Mouse (Mus musculus): Measurements from ENCODE around the gene Clcn1. TPM values are rescaled to one million over a fixed set of nuclear protein-coding genes. Genes with fewer than 3 reads are reported as not detected.

Clcn1 gene
- polyA plus RNA-seq, 2 experiments, result 0.61 to 1.9 TPM

GRCm38 (mm10) chr6:42324482-42325267, 38.2 kb downstream of the Clcn1 start, which contains the start of gene Fam131b:
TSS of gene Fam131b (minus strand) at chr6:42324643.
- Histone ChIP-seq H3K4me2 (replicated peaks; ENCODE audit: low read depth, low read length, severe bottlenecking) (peak within 1 kb of the TSS; percentile 97), H3K9ac (ENCODE audit: low read depth, low read length, severe bottlenecking) (peak within 1 kb of the TSS; percentile 62), H3K27ac (replicated peaks; ENCODE audit: low read depth, low read length) (no peak within 1 kb of the TSS), H3K4me3 (replicated peaks; ENCODE audit: low read length) (peak within 1 kb of the TSS; percentile 63), H3K36me3 (ENCODE audit: control insufficient read depth, insufficient read depth, low read length) (no peaks in the 10 kb centered on the region), H3K9me3 (ENCODE audit: control insufficient read depth, low read length) (no peaks in the 10 kb centered on the region), H3K27me3 (ENCODE audit: control insufficient read depth, insufficient read depth, low read length) (peaks cover 23% of the 10 kb centered on the region), H3K4me1 (ENCODE audit: control insufficient read depth, insufficient read depth, low read length) (peaks cover 5% of the 10 kb centered on the region)
- peak; percentile 77 for ATAC-seq (ENCODE audit: low FRiP score, low read depth)
- no peak for TF ChIP-seq POLR2A (IDR thresholded peaks at IDR 0.05; ENCODE audit: borderline replicate concordance, extremely low read depth, insufficient read depth, insufficient read length)
- peak; percentile 10 for DNase-seq (ENCODE audit: low spot score)
- under 1% methylated on average over 39 of the region's 68 CpGs for WGBS

DNA sequence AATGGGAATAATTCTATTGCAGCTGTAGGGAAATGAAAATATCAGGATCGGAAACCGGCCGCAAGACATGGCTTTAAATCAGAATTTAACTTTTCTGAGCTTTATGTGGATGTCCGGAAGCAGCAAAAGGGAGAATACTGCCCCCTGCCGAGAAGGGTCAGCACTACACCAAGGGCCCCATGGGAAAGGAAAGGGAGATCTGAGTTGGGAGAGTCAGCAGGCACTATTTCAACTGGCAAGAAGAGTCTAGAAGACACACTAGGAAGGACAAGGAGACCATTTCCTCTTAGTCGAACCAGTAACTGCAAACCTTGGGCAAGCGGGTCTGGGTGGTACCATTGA, 38.8 kb downstream of the Clcn1 start:
- ATAC-seq (ENCODE audit: low FRiP score, low read depth) (no peak), DNase-seq (ENCODE audit: low spot score) (peak; percentile 56)
- H3K4me2 ChIP-seq (replicated peaks; ENCODE audit: low read depth, low read length, severe bottlenecking), result peak overlapping the region; percentile 97
- no peaks in the 10 kb centered on the region for H3K36me3 ChIP-seq (ENCODE audit: control insufficient read depth, insufficient read depth, low read length)
- peak overlapping the region; percentile 63 for H3K4me3 ChIP-seq (replicated peaks; ENCODE audit: low read length)
- peak overlapping the region; percentile 62 for H3K9ac ChIP-seq (ENCODE audit: low read depth, low read length, severe bottlenecking)
- no peak for TF ChIP-seq POLR2A (IDR thresholded peaks at IDR 0.05; ENCODE audit: borderline replicate concordance, extremely low read depth, insufficient read depth, insufficient read length)
- 5% methylated on average over 7 of the region's 7 CpGs for WGBS
- H3K9me3 ChIP-seq (ENCODE audit: control insufficient read depth, low read length), result no peaks in the 10 kb centered on the region
- peaks cover 5% of the 10 kb centered on the region for H3K4me1 ChIP-seq (ENCODE audit: control insufficient read depth, insufficient read depth, low read length)
- no peak overlapping the region for H3K27ac ChIP-seq (replicated peaks; ENCODE audit: low read depth, low read length)
- peaks cover 23% of the 10 kb centered on the region for H3K27me3 ChIP-seq (ENCODE audit: control insufficient read depth, insufficient read depth, low read length)

GRCm38 (mm10) chr6:42326509-42326908, 40.0 kb downstream of the Clcn1 start:
- Histone ChIP-seq H3K9ac (ENCODE audit: low read depth, low read length, severe bottlenecking) (no peak overlapping the region), H3K4me1 (ENCODE audit: control insufficient read depth, insufficient read depth, low read length) (peaks cover 5% of the 10 kb centered on the region), H3K27ac (replicated peaks; ENCODE audit: low read depth, low read length) (no peak overlapping the region), H3K9me3 (ENCODE audit: control insufficient read depth, low read length) (no peaks in the 10 kb centered on the region), H3K36me3 (ENCODE audit: control insufficient read depth, insufficient read depth, low read length) (no peaks in the 10 kb centered on the region), H3K27me3 (ENCODE audit: control insufficient read depth, insufficient read depth, low read length) (peaks cover 23% of the 10 kb centered on the region), H3K4me3 (replicated peaks; ENCODE audit: low read length) (no peak overlapping the region), H3K4me2 (replicated peaks; ENCODE audit: low read depth, low read length, severe bottlenecking) (no peak overlapping the region)
- TF ChIP-seq POLR2A (IDR thresholded peaks at IDR 0.05; ENCODE audit: borderline replicate concordance, extremely low read depth, insufficient read depth, insufficient read length), result no peak
- DNase-seq (ENCODE audit: low spot score) (no peak), ATAC-seq (ENCODE audit: low FRiP score, low read depth) (no peak)
- 89% methylated on average over 3 of the region's 3 CpGs for WGBS

DNA sequence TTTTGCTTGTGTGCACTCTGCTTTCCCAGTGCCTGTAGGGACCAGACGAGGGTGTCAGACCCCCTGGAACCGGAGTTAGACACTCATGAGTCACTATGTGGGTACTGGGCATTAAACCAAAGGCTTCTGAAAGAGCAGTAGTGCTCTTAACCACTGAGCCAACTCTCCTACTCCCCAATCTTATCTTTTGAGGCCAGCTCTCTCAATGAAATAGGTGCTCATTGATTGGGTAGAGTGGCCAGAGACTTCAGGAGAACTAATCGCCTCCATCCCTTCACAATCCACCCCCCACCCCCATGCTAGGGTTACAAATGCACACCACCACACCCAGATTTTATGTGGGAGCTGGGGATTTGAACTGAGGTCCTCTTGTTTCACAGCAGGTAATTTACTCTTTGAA, 42.3 kb downstream of the Clcn1 start:
- Histone ChIP-seq H3K36me3 (ENCODE audit: control insufficient read depth, insufficient read depth, low read length) (no peaks in the 10 kb centered on the region), H3K27me3 (ENCODE audit: control insufficient read depth, insufficient read depth, low read length) (peaks cover 7% of the 10 kb centered on the region), H3K4me2 (replicated peaks; ENCODE audit: low read depth, low read length, severe bottlenecking) (no peak overlapping the region), H3K4me1 (ENCODE audit: control insufficient read depth, insufficient read depth, low read length) (peaks cover under 1% of the 10 kb centered on the region; the same call in 1 of the 2 replicates), H3K27ac (replicated peaks; ENCODE audit: low read depth, low read length) (no peak overlapping the region), H3K9ac (ENCODE audit: low read depth, low read length, severe bottlenecking) (no peak overlapping the region), H3K4me3 (replicated peaks; ENCODE audit: low read length) (no peak overlapping the region), H3K9me3 (ENCODE audit: control insufficient read depth, low read length) (no peaks in the 10 kb centered on the region)
- no peak for TF ChIP-seq POLR2A (IDR thresholded peaks at IDR 0.05; ENCODE audit: borderline replicate concordance, extremely low read depth, insufficient read depth, insufficient read length)
- DNase-seq (ENCODE audit: low spot score) (no peak), ATAC-seq (ENCODE audit: low FRiP score, low read depth) (no peak)
- 74% methylated on average over 3 of the region's 3 CpGs for WGBS

GRCm38 (mm10) chr6:42330216-42330615, 43.7 kb downstream of the Clcn1 start:
- Histone ChIP-seq H3K9me3 (ENCODE audit: control insufficient read depth, low read length) (no peaks in the 10 kb centered on the region), H3K4me1 (ENCODE audit: control insufficient read depth, insufficient read depth, low read length) (no peaks in the 10 kb centered on the region), H3K4me2 (replicated peaks; ENCODE audit: low read depth, low read length, severe bottlenecking) (no peak overlapping the region), H3K27ac (replicated peaks; ENCODE audit: low read depth, low read length) (no peak overlapping the region), H3K27me3 (ENCODE audit: control insufficient read depth, insufficient read depth, low read length) (no peaks in the 10 kb centered on the region), H3K36me3 (ENCODE audit: control insufficient read depth, insufficient read depth, low read length) (no peaks in the 10 kb centered on the region), H3K9ac (ENCODE audit: low read depth, low read length, severe bottlenecking) (no peak overlapping the region), H3K4me3 (replicated peaks; ENCODE audit: low read length) (no peak overlapping the region)
- no peak for TF ChIP-seq POLR2A (IDR thresholded peaks at IDR 0.05; ENCODE audit: borderline replicate concordance, extremely low read depth, insufficient read depth, insufficient read length)
- 72% methylated on average over 3 of the region's 3 CpGs for WGBS
- DNase-seq (ENCODE audit: low spot score), result no peak
- ATAC-seq (ENCODE audit: low FRiP score, low read depth), result no peak

Measured in limb, embryonic 14.5 days (tissue).